Mouse (Mus musculus): ENCODE measurements at regions not wholly inside any gene's neighbourhood (a gene's known extent, or its start where the extent isn't known, plus 50 kb on each side); places are given as distances from the start of the nearest gene placed in this dataset.

DNA sequence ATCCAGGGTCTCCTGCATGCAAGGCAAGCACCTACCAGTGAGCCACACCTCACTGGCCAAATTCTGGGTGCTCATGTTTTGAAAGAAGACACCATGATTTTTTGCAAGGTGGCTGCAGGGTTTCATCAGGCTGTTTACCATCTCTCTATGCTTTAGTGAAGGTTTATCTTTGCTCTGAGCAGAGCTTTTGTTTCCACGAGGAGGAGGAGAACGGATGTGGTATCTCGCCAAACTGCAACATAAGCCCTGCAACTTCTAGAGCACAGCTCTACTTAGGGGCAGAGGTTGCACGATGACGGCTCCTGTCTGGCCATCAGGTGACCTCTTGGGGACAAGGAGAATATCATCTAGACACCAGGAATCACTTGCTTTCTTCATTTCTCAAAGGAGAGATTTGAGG, 131.8 kb upstream of the Plxnc1 start:
- TF ChIP-seq CTCF (IDR thresholded peaks at IDR 0.05; ENCODE audit: control insufficient read depth, insufficient read depth, low read length) (no peak), POLR2A (IDR thresholded peaks at IDR 0.05; ENCODE audit: borderline replicate concordance, control insufficient read depth, low read depth, low read length) (no peak)

Measured in bone marrow, adult 2 months (tissue).